Mouse (Mus musculus): Measurements from ENCODE around the gene Aipl1.
"Not testable (repeated sequence)": the region's sequence is repeated elsewhere in the genome, so short reads cannot be mapped to it uniquely, and the experiment has no call there.

Gene Aipl1

GRCm38 (mm10) chr11:72010940-72011722, 26.2 kb downstream of the Aipl1 start:
- no peak for DNase-seq

DNA sequence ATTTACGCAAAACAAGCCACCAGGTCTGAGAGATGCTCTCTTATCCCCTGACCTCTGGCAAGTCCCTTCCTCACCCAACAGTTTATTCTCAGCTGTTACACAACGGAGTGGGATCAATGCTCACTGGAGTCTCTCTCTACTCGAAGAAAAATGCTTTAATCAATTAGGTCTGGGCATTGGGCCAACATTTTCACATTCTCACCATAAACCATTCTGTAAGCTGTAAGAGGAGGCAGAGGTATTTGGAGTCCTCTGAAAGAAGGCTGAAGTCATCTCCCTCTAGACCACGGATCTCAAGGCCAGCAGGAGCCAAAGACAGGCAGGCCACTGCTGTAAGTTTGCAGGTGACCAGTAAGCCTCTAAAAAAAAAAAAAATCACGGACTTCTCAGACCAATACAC, 26.9 kb downstream of the Aipl1 start:
- DNase-seq = no peak

DNA sequence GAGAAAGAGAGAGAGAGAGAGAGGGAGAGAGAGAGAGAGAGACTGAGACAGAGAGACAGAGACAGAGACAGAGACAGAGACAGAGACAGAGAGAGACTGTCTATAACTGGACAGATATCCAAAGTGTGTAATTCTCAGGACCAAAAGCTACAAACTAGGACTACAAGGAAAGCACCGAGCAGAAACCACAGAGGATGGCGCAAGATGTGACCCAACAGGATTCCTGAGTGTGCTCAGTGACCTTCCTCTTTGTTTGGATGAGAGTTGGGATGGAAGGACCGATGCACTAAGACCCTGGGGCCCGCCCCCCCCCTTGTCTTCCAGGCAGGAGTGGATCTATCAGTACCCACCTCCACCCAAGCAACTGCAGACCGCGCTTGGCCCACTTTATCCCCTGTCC, 31.8 kb downstream of the Aipl1 start:
- DNase-seq = no peak

DNA sequence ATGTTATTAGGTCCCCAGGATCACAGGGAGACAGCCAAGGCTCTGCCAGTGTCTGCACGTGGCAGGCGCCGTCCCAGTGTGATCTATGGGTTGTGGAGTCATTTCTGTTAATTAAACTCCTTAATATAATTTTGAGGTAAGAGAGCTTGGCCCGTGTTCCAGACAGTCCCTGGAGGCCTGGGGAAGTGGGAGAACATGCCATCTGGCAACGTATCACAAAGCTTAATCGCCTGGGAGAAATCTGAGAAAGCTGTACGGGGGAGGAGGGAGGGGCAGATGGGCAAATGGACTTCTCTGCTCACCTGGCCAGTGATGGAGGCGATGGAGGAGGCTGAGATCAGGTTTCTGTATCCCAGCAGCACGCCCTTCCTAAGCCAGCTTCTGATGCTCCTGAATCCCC, 34.1 kb downstream of the Aipl1 start:
- DNase-seq = peak; percentile 45

- peak; percentile 44 for DNase-seq
Observed at GRCm38 (mm10) chr11:72002138-72002853, 35.0 kb downstream of the Aipl1 start.

GRCm38 (mm10) chr11:72000194-72000593, 37.1 kb downstream of the Aipl1 start:
- DNase-seq = no peak

DNA sequence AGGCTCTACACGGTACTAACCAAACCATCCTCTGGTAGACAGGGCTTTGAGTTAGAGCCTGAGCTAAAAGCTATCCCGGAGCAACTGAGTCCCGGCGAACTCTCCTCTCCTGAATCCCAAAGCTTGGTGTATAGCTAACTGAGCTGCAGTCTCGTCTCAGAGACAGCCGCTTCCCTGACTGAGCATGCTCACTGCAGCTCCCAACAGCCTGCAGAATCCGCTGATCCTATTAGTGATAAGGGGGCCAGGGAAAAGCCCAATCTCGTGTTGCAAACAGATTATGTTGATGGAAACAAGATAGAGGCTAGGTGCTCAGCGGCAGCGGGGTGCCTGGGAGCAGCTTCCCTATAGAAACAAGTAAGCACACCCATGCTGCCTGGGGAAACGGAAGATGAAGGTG, 40.5 kb downstream of the Aipl1 start:
- DNase-seq = no peak

DNA sequence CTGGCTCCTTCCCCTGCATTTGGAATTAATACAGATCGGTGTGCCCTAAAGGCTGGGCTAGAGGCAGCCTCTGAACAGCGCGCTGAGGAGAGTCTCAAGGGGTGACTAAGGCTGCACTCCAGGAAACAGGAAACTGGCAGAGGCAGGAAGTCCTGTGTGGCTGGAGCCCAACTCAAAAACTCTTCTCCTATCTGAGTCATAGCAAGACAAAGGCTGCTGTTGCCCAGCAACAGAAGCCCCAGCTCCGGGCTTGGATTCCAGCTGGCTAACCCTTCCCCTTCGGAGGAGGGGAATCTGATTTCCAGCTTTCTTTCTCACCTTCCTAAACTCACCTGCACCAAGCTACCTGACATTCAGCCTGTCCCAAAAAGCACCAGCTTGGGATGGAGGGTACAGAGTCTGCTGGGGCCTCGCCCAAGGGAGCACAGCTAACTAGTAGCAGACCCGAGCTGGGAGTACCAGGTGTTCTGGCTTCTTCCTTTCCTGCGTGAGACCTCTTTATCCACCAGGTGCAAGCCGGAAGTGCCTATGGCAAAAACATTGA, 41.3 kb downstream of the Aipl1 start:
- DNase-seq = no peak

DNA sequence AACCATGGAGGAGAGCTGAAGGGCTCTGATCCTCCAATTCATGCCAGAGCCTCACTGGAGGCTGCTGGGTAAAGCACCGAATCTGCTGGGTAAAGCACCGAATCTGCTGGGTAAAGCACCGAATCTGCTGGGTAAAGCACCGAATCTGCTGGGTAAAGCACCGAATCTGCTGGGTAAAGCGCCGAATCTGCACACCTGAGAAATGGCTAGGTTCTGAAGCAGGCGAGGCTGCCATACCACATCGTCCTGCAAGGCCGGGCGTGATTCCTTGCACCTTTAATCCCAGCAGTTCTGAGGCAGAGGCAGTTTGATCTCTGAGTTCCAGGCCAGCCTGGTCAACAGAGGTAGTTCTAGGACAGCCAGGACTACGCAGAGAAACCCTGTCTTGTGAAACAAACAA, 44.9 kb downstream of the Aipl1 start:
- DNase-seq = no peak

- peak; percentile 21 for DNase-seq
Observed at GRCm38 (mm10) chr11:71991541-71991940, 45.8 kb downstream of the Aipl1 start.

- not testable (repeated sequence) for DNase-seq
Observed at GRCm38 (mm10) chr11:71989407-71989806, 47.9 kb downstream of the Aipl1 start.

- no peak for DNase-seq
Observed at GRCm38 (mm10) chr11:71987159-71988150, 49.9 kb downstream of the Aipl1 start.

DNA sequence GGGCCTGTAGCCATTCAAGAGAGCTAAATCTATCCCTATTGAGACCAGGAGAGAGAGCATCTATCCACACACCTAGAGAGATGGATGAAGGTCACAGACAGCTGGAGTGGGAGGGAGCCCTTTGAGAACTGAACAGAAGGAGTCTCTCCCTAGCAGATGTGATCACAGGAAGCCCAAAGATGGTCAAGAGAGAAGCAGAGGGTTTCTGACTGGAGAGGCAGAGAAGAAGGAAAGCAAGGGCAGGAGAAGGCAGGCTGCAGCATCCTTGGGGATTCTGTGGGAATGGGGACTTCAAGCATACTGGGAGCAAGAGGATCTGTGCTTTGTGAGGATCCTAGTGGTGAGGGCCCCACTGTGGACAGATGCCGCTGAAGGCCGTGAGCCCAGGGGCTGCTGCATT, 51.5 kb downstream of the Aipl1 start:
- DNase-seq = no peak

- DNase-seq = peak; percentile 45
Observed at GRCm38 (mm10) chr11:71985101-71985711, 52.1 kb downstream of the Aipl1 start.

- DNase-seq = no peak
Observed at GRCm38 (mm10) chr11:71984093-71984492, 53.2 kb downstream of the Aipl1 start.

Data from cerebellum, adult 9-11 months (tissue).